Mouse (Mus musculus): ENCODE measurements around the gene Spata32.

DNA sequence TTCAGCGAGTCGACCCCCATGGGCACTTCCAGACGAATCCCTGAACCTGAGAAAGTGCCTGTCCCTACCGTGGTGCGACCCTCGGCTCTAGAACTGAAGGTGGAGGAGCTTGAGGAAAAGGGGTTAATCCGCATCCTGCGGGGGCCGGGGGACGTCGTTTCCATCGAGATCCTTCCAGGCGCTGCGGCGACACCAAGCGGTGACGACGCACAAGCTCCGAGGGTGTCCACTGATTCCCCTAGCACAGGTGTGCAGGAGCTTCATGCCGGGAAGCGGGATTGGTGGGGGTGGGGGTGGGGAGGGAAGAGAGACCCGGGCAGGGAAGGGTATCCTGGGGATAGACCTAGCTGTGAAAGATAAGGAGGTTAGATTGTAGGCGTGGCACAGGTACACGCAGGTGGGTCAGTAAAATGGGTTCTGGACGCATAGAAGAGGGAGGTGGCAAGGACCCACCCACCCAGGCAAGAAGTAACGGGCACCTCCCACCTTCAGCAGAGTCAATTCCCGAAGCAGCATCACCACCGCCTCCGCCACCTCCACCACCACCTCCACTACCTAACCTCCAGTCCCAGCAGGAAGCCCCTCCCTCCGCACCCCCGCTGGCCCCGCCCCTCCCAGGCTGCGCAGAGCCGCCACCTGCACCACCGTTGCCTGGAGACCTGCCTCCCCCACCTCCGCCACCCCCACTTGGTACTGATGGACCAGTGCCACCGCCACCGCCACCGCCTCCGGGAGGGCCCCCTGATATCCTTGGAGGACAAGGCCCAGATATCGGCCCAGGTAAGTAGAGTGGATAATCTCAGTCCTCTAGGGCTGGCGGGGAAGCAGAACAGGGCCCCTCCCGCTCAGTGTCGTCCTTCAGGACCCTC, 25.0 kb downstream of the Spata32 start:
- TF ChIP-seq CTCF (IDR thresholded peaks at IDR 0.05; ENCODE audit: low read depth, low read length) (peak; percentile 67), POLR2A (IDR thresholded peaks at IDR 0.05; ENCODE audit: insufficient read depth, low read length) (no peak)
